Mouse (Mus musculus): ENCODE results near the gene Impg1. TPM values are rescaled to one million over a fixed set of nuclear protein-coding genes. Genes with fewer than 3 reads are reported as not detected.

Gene Impg1
- total and polyA plus RNA-seq, 3 experiments = not detected

DNA sequence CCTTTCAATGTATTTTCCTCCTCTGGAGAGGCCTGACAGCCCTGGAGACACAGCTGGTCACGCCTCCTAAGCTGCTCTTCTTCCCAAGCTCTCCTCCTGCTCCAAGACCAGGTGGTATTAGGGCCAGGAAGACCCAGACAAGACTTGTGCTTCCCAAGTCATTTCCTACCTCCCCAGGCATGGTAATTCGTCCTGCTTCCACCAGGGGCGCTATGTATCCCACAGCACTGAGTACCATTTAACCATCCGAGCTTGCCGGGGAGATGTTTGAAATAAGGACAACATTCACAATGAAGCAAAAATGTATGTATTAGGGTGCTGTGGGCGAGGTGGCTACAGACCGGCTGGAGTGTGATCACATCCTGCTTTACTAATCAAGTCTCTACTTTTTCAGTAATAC, 79.3 kb downstream of the Impg1 start:
- no peaks in the 10 kb centered on the region for H3K36me3 ChIP-seq (ENCODE audit: control insufficient read depth in 1 of 2, insufficient read depth in 2 of 2, low read length in 2 of 2)
- no peak for TF ChIP-seq BHLHE40 (IDR thresholded peaks at IDR 0.05; ENCODE audit: borderline replicate concordance, low read depth, low read length)
- no peak for TF ChIP-seq MYB (IDR thresholded peaks at IDR 0.05; ENCODE audit: low read depth, low read length)
- TF ChIP-seq CTCF (IDR thresholded peaks at IDR 0.05 in 2 of 3, conservative IDR thresholded peaks at IDR 0.05 in 1 of 3; ENCODE audit: control insufficient read depth in 1 of 3, insufficient read depth in 1 of 3, low read depth in 2 of 3, low read length in 3 of 3, poor library complexity in 1 of 3, severe bottlenecking in 1 of 3) = peak; percentile 48 to 63 (median 57)
- H3K27ac ChIP-seq (ENCODE audit: control insufficient read depth, low read depth, low read length) = no peak overlapping the region
- H3K27me3 ChIP-seq (ENCODE audit: control insufficient read depth in 1 of 2, insufficient read depth in 2 of 2, low read length in 2 of 2) = no peaks in the 10 kb centered on the region
- H3K9ac ChIP-seq (ENCODE audit: control insufficient read depth, low read depth, low read length, poor library complexity, severe bottlenecking) = no peak overlapping the region
- H3K4me1 ChIP-seq (ENCODE audit: control insufficient read depth in 1 of 2, insufficient read depth in 2 of 2, low read length in 2 of 2) = no peaks in the 10 kb centered on the region
- no peaks in the 10 kb centered on the region for H3K9me3 ChIP-seq (replicated peaks; ENCODE audit: insufficient read depth, low read length)
- H3K4me3 ChIP-seq (ENCODE audit: control insufficient read depth in 1 of 2, insufficient read depth in 1 of 2, low read depth in 2 of 2, low read length in 2 of 2) = no peak overlapping the region
- DNase-seq (ENCODE audit: low read depth, low spot score) = peak; percentile 29
- no peaks in the 10 kb centered on the region for H3K79me2 ChIP-seq (ENCODE audit: control insufficient read depth, insufficient read depth, low read length, poor library complexity)

DNA sequence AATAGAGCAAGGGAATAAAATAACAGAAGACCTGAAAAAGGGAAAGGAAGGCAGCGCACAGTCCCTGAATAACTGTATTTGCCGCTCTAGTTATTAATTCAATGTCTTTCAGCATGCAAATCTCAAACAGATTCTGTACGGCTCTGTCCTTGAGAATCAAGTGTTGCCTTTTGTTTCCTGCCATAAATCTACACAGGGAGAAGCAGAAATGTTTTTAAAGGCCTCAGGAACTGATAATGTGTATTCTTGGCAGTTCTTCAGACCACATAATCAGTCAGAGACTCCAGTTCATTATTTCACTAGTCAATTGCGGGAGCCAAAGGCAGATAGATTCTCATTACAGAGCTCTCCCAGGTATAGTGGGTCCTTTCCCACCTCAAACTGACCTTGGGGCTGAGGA, 82.6 kb downstream of the Impg1 start:
- Histone ChIP-seq H3K27me3 (ENCODE audit: control insufficient read depth in 1 of 2, insufficient read depth in 2 of 2, low read length in 2 of 2) (no peaks in the 10 kb centered on the region), H3K9ac (ENCODE audit: control insufficient read depth, low read depth, low read length, poor library complexity, severe bottlenecking) (no peak overlapping the region), H3K27ac (ENCODE audit: control insufficient read depth, low read depth, low read length) (no peak overlapping the region), H3K4me3 (ENCODE audit: control insufficient read depth in 1 of 2, insufficient read depth in 1 of 2, low read depth in 2 of 2, low read length in 2 of 2) (no peak overlapping the region), H3K4me1 (ENCODE audit: control insufficient read depth in 1 of 2, insufficient read depth in 2 of 2, low read length in 2 of 2) (no peaks in the 10 kb centered on the region), H3K79me2 (ENCODE audit: control insufficient read depth, insufficient read depth, low read length, poor library complexity) (no peaks in the 10 kb centered on the region), H3K36me3 (ENCODE audit: control insufficient read depth in 1 of 2, insufficient read depth in 2 of 2, low read length in 2 of 2) (no peaks in the 10 kb centered on the region), H3K9me3 (replicated peaks; ENCODE audit: insufficient read depth, low read length) (no peaks in the 10 kb centered on the region)
- no peak for TF ChIP-seq SMC3 (IDR thresholded peaks at IDR 0.05; ENCODE audit: low read depth, low read length)
- TF ChIP-seq USF1 (IDR thresholded peaks at IDR 0.05; ENCODE audit: low read depth, low read length) = no peak
- TF ChIP-seq ZKSCAN1 (IDR thresholded peaks at IDR 0.05; ENCODE audit: low read depth, low read length) = no peak
- TF ChIP-seq CHD1 (IDR thresholded peaks at IDR 0.05; ENCODE audit: low read depth, low read length) = no peak
- no peak for TF ChIP-seq POLR2A (IDR thresholded peaks at IDR 0.05; ENCODE audit: control insufficient read depth in 1 of 2, insufficient read depth in 1 of 2, low read depth in 1 of 2, low read length in 2 of 2, poor library complexity in 1 of 2)
- TF ChIP-seq ETS1 (IDR thresholded peaks at IDR 0.05; ENCODE audit: low read depth, low read length) = no peak
- no peak for TF ChIP-seq CTCF (IDR thresholded peaks at IDR 0.05 in 2 of 3, conservative IDR thresholded peaks at IDR 0.05 in 1 of 3; ENCODE audit: control insufficient read depth in 1 of 3, insufficient read depth in 1 of 3, low read depth in 2 of 3, low read length in 3 of 3, poor library complexity in 1 of 3, severe bottlenecking in 1 of 3)
- no peak for TF ChIP-seq E2F4 (IDR thresholded peaks at IDR 0.05; ENCODE audit: borderline replicate concordance, low read depth, low read length)
- DNase-seq (ENCODE audit: low read depth, low spot score) = peak; percentile 12

DNA sequence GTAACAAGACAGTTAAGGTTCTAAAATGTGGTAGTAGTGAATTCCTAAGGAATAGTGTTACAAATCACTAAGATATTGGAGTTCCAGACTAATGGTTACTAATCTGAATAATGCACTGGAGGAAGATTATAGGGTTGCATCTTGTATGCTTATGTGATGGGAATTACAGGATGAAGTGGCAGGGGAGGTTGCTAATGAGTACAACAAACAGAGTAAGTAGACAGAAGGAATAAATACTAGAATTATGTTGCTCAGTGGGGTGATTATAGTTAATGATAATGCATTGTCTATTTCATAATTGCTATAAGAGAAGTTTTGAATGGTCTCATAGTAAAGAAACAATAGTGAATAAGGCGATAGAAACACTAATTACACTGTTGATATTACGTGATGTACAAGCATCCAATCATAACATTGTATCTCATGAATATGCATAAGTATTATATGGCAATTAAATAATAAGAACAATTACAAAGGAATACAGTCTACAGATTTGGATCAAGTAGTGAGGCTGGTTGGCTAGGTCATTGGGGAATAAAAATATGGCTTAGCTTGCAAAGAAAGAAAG, 85.1 kb downstream of the Impg1 start:
- H3K27ac ChIP-seq (ENCODE audit: control insufficient read depth, low read depth, low read length) = no peak overlapping the region
- no peaks in the 10 kb centered on the region for H3K4me1 ChIP-seq (ENCODE audit: control insufficient read depth in 1 of 2, insufficient read depth in 2 of 2, low read length in 2 of 2)
- H3K27me3 ChIP-seq (ENCODE audit: control insufficient read depth in 1 of 2, insufficient read depth in 2 of 2, low read length in 2 of 2) = no peaks in the 10 kb centered on the region
- no peak overlapping the region for H3K9ac ChIP-seq (ENCODE audit: control insufficient read depth, low read depth, low read length, poor library complexity, severe bottlenecking)
- TF ChIP-seq ZC3H11A (IDR thresholded peaks at IDR 0.05; ENCODE audit: low read depth, low read length) = no peak
- no peak for TF ChIP-seq POLR2A (IDR thresholded peaks at IDR 0.05; ENCODE audit: control insufficient read depth in 1 of 2, insufficient read depth in 1 of 2, low read depth in 1 of 2, low read length in 2 of 2, poor library complexity in 1 of 2)
- TF ChIP-seq ZKSCAN1 (IDR thresholded peaks at IDR 0.05; ENCODE audit: low read depth, low read length) = no peak
- TF ChIP-seq MAZ (IDR thresholded peaks at IDR 0.05; ENCODE audit: low read depth, low read length) = no peak
- no peak for TF ChIP-seq MEF2A (IDR thresholded peaks at IDR 0.05; ENCODE audit: extremely low read depth, insufficient replicate concordance, low read depth, low read length, poor library complexity, severe bottlenecking)
- H3K36me3 ChIP-seq (ENCODE audit: control insufficient read depth in 1 of 2, insufficient read depth in 2 of 2, low read length in 2 of 2) = no peaks in the 10 kb centered on the region
- no peak overlapping the region for H3K4me3 ChIP-seq (ENCODE audit: control insufficient read depth in 1 of 2, insufficient read depth in 1 of 2, low read depth in 2 of 2, low read length in 2 of 2)
- H3K79me2 ChIP-seq (ENCODE audit: control insufficient read depth, insufficient read depth, low read length, poor library complexity) = no peaks in the 10 kb centered on the region
- no peaks in the 10 kb centered on the region for H3K9me3 ChIP-seq (replicated peaks; ENCODE audit: insufficient read depth, low read length)
- no peak for DNase-seq (ENCODE audit: low read depth, low spot score)
